Mouse (Mus musculus): ENCODE measurements around the gene Ppara. TPM values are rescaled to one million over a fixed set of nuclear protein-coding genes. Genes with fewer than 3 reads are reported as not detected.

Ppara gene
- polyA plus RNA-seq, 1 experiment from 2014 or later, result 5.9 TPM

DNA sequence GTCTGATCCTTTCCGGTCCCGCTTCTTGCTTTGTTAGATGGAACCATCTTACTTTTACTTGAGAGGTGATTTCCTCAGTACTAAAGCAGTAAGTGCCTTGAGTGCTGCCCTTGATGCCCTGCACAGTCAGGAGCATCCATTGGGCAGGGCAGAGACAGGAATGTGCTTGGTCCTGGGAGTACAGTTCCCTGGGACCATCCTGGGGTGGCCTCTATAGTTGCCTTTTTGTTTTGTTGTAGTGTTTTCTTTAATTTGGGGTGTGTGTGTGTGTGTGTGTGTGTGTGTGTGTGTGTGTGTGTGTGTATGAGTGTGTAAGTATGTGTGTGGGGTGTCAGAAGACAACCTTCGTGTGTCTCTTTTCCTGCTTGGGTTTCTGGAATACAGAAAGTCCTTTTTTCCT, 49.6 kb downstream of the Ppara start:
- ATAC-seq (ENCODE audit: extremely low read depth, insufficient number of reproducible peaks, low FRiP score, low TSS enrichment), result no peak
- Histone ChIP-seq H3K4me3 (no peak overlapping the region), H3K4me2 (no peak overlapping the region), H3K9me3 (no peaks in the 10 kb centered on the region), H3K27ac (replicated peaks) (no peak overlapping the region), H3K27me3 (replicated peaks) (no peaks in the 10 kb centered on the region; the same call in 1 of the 2 replicates), H3K36me3 (no peaks in the 10 kb centered on the region), H3K4me1 (peaks cover 18% of the 10 kb centered on the region), H3K9ac (no peak overlapping the region)
- WGBS, result 75% methylated on average over 3 of the region's 3 CpGs

- Histone ChIP-seq H3K9ac (no peak overlapping the region), H3K4me2 (no peak overlapping the region), H3K4me1 (peaks cover 18% of the 10 kb centered on the region), H3K9me3 (no peaks in the 10 kb centered on the region), H3K4me3 (no peak overlapping the region), H3K36me3 (0 out of 2 replicates have a peak, but pooled peaks cover 3% of the 10 kb centered on the region), H3K27ac (replicated peaks) (no peak overlapping the region), H3K27me3 (replicated peaks) (no peaks in the 10 kb centered on the region; the same call in 1 of the 2 replicates)
- ATAC-seq (ENCODE audit: extremely low read depth, insufficient number of reproducible peaks, low FRiP score, low TSS enrichment), result no peak
- WGBS, result 47% methylated on average over 5 of the region's 5 CpGs
Observed at GRCm38 (mm10) chr15:85786711-85787110, 51.9 kb downstream of the Ppara start.

DNA sequence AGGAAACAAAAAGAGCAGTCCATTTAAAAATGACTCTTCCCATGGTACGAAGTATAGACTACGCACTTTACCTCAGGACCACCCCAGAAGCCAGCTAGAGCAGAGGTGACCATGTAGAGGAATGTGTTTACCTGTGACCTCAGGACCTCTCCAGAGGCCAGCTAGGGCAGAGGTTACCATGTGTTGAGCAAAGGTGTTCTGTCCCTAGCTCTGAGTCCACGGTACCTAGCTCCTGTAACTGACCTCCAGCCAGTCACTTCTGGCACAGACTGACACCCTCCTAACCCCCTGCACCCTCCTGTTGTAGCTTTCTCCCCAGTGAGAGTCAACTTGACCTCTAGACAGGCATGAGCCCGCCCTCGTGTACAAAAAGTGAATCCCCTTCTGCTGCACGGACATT, 52.7 kb downstream of the Ppara start:
- Histone ChIP-seq H3K36me3 (0 out of 2 replicates have a peak, but pooled peaks cover 3% of the 10 kb centered on the region), H3K4me2 (no peak overlapping the region), H3K9me3 (no peaks in the 10 kb centered on the region), H3K9ac (no peak overlapping the region), H3K4me1 (peaks cover 19% of the 10 kb centered on the region), H3K27ac (replicated peaks) (no peak overlapping the region), H3K27me3 (replicated peaks) (no peaks in the 10 kb centered on the region; the same call in 1 of the 2 replicates), H3K4me3 (no peak overlapping the region)
- ATAC-seq (ENCODE audit: extremely low read depth, insufficient number of reproducible peaks, low FRiP score, low TSS enrichment), result no peak
- WGBS, result 83% methylated on average over 6 of the region's 6 CpGs

DNA sequence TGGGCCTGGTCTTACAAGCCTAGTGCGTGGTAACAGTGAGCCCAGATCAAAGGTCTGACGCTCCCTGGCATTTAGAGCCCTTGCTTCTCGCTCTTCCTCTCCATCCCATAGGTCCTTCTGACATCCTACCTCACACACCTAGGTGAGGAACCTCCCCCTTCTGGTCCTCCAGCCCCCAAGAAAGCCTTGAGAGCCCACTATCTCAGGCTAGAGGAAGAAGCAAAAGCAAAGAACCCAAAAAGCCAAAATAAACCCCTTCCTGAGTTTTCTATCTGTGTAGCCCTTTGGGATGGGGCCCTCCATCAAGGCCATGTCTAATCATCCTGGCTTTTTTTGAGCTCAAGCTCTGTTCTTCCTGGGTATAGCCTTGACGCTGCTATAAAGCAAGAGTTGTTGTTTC, 53.3 kb downstream of the Ppara start:
- Histone ChIP-seq H3K4me3 (no peak overlapping the region), H3K9me3 (no peaks in the 10 kb centered on the region), H3K4me2 (no peak overlapping the region), H3K27ac (replicated peaks) (no peak overlapping the region), H3K36me3 (0 out of 2 replicates have a peak, but pooled peaks cover 3% of the 10 kb centered on the region), H3K27me3 (replicated peaks) (no peaks in the 10 kb centered on the region; the same call in 1 of the 2 replicates), H3K9ac (no peak overlapping the region), H3K4me1 (peaks cover 25% of the 10 kb centered on the region)
- no peak for ATAC-seq (ENCODE audit: extremely low read depth, insufficient number of reproducible peaks, low FRiP score, low TSS enrichment)
- 78% methylated on average over 4 of the region's 4 CpGs for WGBS

GRCm38 (mm10) chr15:85788633-85789032, 53.9 kb downstream of the Ppara start:
- Histone ChIP-seq H3K27ac (replicated peaks) (no peak overlapping the region), H3K9ac (no peak overlapping the region), H3K9me3 (no peaks in the 10 kb centered on the region), H3K4me2 (no peak overlapping the region), H3K27me3 (replicated peaks) (no peaks in the 10 kb centered on the region; the same call in 1 of the 2 replicates), H3K36me3 (0 out of 2 replicates have a peak, but pooled peaks cover 3% of the 10 kb centered on the region), H3K4me3 (no peak overlapping the region), H3K4me1 (peaks cover 25% of the 10 kb centered on the region)
- 67% methylated on average over 16 of the region's 16 CpGs for WGBS
- no peak for ATAC-seq (ENCODE audit: extremely low read depth, insufficient number of reproducible peaks, low FRiP score, low TSS enrichment)

DNA sequence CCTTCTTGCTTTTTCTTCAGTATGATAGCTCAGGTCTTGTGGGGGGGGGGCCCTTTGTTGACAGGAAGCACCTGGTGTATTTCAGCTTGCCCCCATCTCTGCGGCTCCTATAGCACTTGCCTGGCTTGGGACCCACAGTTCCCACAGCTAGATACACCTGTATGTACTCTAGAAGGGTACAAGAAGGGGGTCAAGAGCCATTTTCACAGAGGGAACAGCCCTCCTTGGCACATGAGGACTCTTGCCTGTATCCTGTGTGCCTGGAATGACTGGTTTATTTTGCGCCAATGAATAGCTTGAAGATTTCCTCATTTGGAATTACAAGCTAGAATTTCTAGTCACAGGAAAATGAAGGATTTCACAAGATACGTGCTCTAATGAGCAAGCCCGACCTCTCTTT, 56.7 kb downstream of the Ppara start:
- Histone ChIP-seq H3K9ac (no peak overlapping the region), H3K36me3 (peaks cover 3% of the 10 kb centered on the region; the same call in 1 of the 2 replicates), H3K27me3 (replicated peaks) (no peaks in the 10 kb centered on the region), H3K4me3 (no peak overlapping the region), H3K9me3 (no peaks in the 10 kb centered on the region), H3K4me2 (no peak overlapping the region), H3K27ac (replicated peaks) (no peak overlapping the region), H3K4me1 (peaks cover 24% of the 10 kb centered on the region)
- ATAC-seq (ENCODE audit: extremely low read depth, insufficient number of reproducible peaks, low FRiP score, low TSS enrichment), result no peak
- 79% methylated on average over 4 of the region's 4 CpGs for WGBS

GRCm38 (mm10) chr15:85792819-85793218, 58.0 kb downstream of the Ppara start:
- H3K27ac ChIP-seq (replicated peaks), result 0 out of 2 replicates have a peak overlapping the region, but pooled peaks have one; percentile 28
- no peak for ATAC-seq (ENCODE audit: extremely low read depth, insufficient number of reproducible peaks, low FRiP score, low TSS enrichment)
- H3K9ac ChIP-seq, result no peak overlapping the region
- H3K4me3 ChIP-seq, result no peak overlapping the region
- H3K36me3 ChIP-seq, result peaks cover 3% of the 10 kb centered on the region; the same call in 1 of the 2 replicates
- no peaks in the 10 kb centered on the region for H3K9me3 ChIP-seq
- no peaks in the 10 kb centered on the region for H3K27me3 ChIP-seq (replicated peaks)
- H3K4me1 ChIP-seq, result peaks cover 15% of the 10 kb centered on the region
- no peak overlapping the region for H3K4me2 ChIP-seq
- WGBS, result 29% methylated on average over 1 of the region's 1 CpGs

GRCm38 (mm10) chr15:85795516-85795915, 60.7 kb downstream of the Ppara start:
- H3K36me3 ChIP-seq, result peaks cover 3% of the 10 kb centered on the region; the same call in 1 of the 2 replicates
- no peaks in the 10 kb centered on the region for H3K27me3 ChIP-seq (replicated peaks)
- no peak overlapping the region for H3K9ac ChIP-seq
- WGBS, result 75% methylated on average over 6 of the region's 6 CpGs
- no peak overlapping the region for H3K4me3 ChIP-seq
- H3K4me2 ChIP-seq, result no peak overlapping the region
- no peak for ATAC-seq (ENCODE audit: extremely low read depth, insufficient number of reproducible peaks, low FRiP score, low TSS enrichment)
- H3K9me3 ChIP-seq, result no peaks in the 10 kb centered on the region
- H3K4me1 ChIP-seq, result peaks cover 7% of the 10 kb centered on the region
- H3K27ac ChIP-seq (replicated peaks), result no peak overlapping the region

- Histone ChIP-seq H3K4me2 (no peak overlapping the region), H3K27me3 (replicated peaks) (no peaks in the 10 kb centered on the region), H3K9ac (no peak overlapping the region), H3K4me3 (no peak overlapping the region), H3K9me3 (no peaks in the 10 kb centered on the region), H3K36me3 (no peaks in the 10 kb centered on the region; the same call in 1 of the 2 replicates), H3K4me1 (peaks cover 4% of the 10 kb centered on the region), H3K27ac (replicated peaks) (no peak overlapping the region)
- WGBS, result 78% methylated on average over 8 of the region's 8 CpGs
- ATAC-seq (ENCODE audit: extremely low read depth, insufficient number of reproducible peaks, low FRiP score, low TSS enrichment), result no peak
Observed at GRCm38 (mm10) chr15:85798676-85799075, 63.9 kb downstream of the Ppara start.

DNA sequence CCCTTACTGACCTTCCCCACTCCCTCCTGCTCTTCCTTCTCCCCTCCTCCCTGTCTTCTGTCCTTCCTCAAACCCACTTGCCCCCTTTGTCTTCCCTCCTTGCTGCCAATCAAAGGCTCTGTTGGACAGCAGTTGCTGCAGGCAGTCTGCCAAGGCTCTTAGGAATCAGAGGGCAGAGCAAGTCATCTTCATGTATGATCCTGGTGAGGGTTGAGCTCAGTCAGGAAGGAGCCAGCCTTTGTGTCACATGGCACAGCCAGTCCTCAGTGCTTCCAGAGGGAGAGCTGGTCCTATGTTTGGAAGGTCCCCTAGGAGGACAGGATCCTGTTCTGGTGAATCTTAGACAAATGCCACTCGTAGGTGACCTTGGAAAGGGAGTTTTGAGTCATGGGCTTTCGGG, 68.1 kb downstream of the Ppara start:
- Histone ChIP-seq H3K9me3 (no peaks in the 10 kb centered on the region), H3K36me3 (peaks cover 7% of the 10 kb centered on the region; the same call in 1 of the 2 replicates), H3K4me1 (peaks cover 4% of the 10 kb centered on the region), H3K9ac (no peak overlapping the region), H3K27me3 (replicated peaks) (no peaks in the 10 kb centered on the region), H3K4me2 (no peak overlapping the region), H3K4me3 (no peak overlapping the region), H3K27ac (replicated peaks) (0 out of 2 replicates have a peak overlapping the region, but pooled peaks have one; percentile 20)
- ATAC-seq (ENCODE audit: extremely low read depth, insufficient number of reproducible peaks, low FRiP score, low TSS enrichment), result no peak
- WGBS, result 66% methylated on average over 2 of the region's 2 CpGs

DNA sequence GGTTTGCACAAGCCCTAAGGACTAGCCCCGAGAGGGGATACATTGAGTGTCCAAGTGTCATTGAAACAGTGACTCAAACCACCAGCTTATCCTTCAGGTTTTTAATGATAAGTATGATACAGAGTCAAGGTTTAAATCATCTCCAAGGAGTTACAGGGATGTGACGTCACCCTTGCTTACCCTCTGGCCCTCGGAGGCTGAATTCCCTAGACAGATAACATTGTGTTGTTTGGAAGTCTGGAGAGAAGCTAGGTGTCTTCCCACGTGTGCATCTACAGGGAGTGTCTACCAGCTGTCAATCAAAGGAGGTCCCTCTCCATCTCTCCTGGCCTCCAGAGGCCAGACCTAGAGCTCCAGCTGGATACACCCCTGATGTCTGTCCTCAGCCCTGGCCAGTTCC, 72.1 kb downstream of the Ppara start:
- ATAC-seq (ENCODE audit: extremely low read depth, insufficient number of reproducible peaks, low FRiP score, low TSS enrichment), result no peak
- Histone ChIP-seq H3K27me3 (replicated peaks) (no peaks in the 10 kb centered on the region), H3K4me3 (no peak overlapping the region), H3K36me3 (peaks cover 7% of the 10 kb centered on the region; the same call in 1 of the 2 replicates), H3K27ac (replicated peaks) (no peak overlapping the region), H3K9ac (no peak overlapping the region), H3K9me3 (no peaks in the 10 kb centered on the region), H3K4me2 (no peak overlapping the region), H3K4me1 (peaks cover 25% of the 10 kb centered on the region)
- WGBS, result 53% methylated on average over 4 of the region's 4 CpGs

DNA sequence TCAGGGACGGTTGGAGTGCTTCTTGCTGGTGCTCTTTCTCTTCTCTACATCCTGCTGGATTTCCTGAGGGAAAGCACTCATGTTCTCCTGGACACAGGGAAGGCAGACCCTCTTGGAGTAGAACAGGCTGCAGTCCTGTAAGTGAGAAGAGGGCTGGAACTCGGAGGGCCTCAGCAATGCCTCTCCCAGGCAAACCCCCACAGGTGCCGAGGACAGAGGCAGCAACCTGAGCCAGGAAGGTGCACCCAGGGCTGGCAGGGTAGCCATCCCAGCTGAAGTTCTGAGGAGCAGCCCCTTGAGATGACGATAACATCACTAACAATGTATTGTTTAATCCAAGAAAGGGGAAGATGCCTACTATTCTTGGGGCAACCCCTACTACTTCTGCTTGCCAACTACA, 72.6 kb downstream of the Ppara start:
- Histone ChIP-seq H3K4me2 (no peak overlapping the region), H3K36me3 (peaks cover 7% of the 10 kb centered on the region; the same call in 1 of the 2 replicates), H3K4me3 (no peak overlapping the region), H3K9ac (no peak overlapping the region), H3K27ac (replicated peaks) (no peak overlapping the region), H3K9me3 (no peaks in the 10 kb centered on the region), H3K27me3 (replicated peaks) (no peaks in the 10 kb centered on the region), H3K4me1 (peaks cover 30% of the 10 kb centered on the region)
- no peak for ATAC-seq (ENCODE audit: extremely low read depth, insufficient number of reproducible peaks, low FRiP score, low TSS enrichment)
- WGBS, result 82% methylated on average over 4 of the region's 4 CpGs

Data from heart, embryonic 13.5 days (tissue).